Mouse (Mus musculus): ENCODE results near the gene Pdcd1. TPM values are rescaled to one million over a fixed set of nuclear protein-coding genes. Genes with fewer than 3 reads are reported as not detected.

Gene Pdcd1
- not detected for total RNA-seq (2022)

GRCm38 (mm10) chr1:94052373-94052772 is at the start of gene Pdcd1:
TSS of gene Pdcd1 (minus strand) at chr1:94052553.
- DNase-seq (ENCODE audit: low spot score): no peak

GRCm38 (mm10) chr1:94091788-94092187 is 39.4 kb upstream of the Pdcd1 start:
- DNase-seq (ENCODE audit: low spot score): no peak

GRCm38 (mm10) chr1:94086311-94086898 is 34.1 kb upstream of the Pdcd1 start:
- no peak for DNase-seq (ENCODE audit: low spot score)

- no peak for DNase-seq (ENCODE audit: low spot score)
These were observed 33.2 kb upstream of the Pdcd1 start for GRCm38 (mm10) chr1:94085324-94086105.

GRCm38 (mm10) chr1:94081761-94082160 is 29.4 kb upstream of the Pdcd1 start:
- no peak for DNase-seq (ENCODE audit: low spot score)

GRCm38 (mm10) chr1:94081191-94081590 is 28.8 kb upstream of the Pdcd1 start:
- no peak for DNase-seq (ENCODE audit: low spot score)

GRCm38 (mm10) chr1:94080718-94081117 is 28.4 kb upstream of the Pdcd1 start:
- no peak for DNase-seq (ENCODE audit: low spot score)

GRCm38 (mm10) chr1:94078835-94079440 is 26.6 kb upstream of the Pdcd1 start:
- peak; percentile 83 for DNase-seq (ENCODE audit: low spot score)

GRCm38 (mm10) chr1:94078314-94078713 is 26.0 kb upstream of the Pdcd1 start:
- peak; percentile 15 for DNase-seq (ENCODE audit: low spot score)

GRCm38 (mm10) chr1:94076702-94077101 is 24.3 kb upstream of the Pdcd1 start:
- no peak for DNase-seq (ENCODE audit: low spot score)

- DNase-seq (ENCODE audit: low spot score): no peak
These were observed 22.4 kb upstream of the Pdcd1 start for GRCm38 (mm10) chr1:94074756-94075155.

GRCm38 (mm10) chr1:94058281-94058680 is 5.9 kb upstream of the Pdcd1 start:
- peak; percentile 13 for DNase-seq (ENCODE audit: low spot score)

- no peak for DNase-seq (ENCODE audit: low spot score)
These were observed 5.0 kb upstream of the Pdcd1 start for GRCm38 (mm10) chr1:94057401-94057800.

GRCm38 (mm10) chr1:94055966-94056365 is 3.6 kb upstream of the Pdcd1 start:
- no peak for DNase-seq (ENCODE audit: low spot score)

GRCm38 (mm10) chr1:94054481-94054880 is 2.1 kb upstream of the Pdcd1 start:
- DNase-seq (ENCODE audit: low spot score): no peak

GRCm38 (mm10) chr1:94053530-94054216 is 1.3 kb upstream of the Pdcd1 start:
- no peak for DNase-seq (ENCODE audit: low spot score)

- no peak for DNase-seq (ENCODE audit: low spot score)
These were observed 1.2 kb downstream of the Pdcd1 start for GRCm38 (mm10) chr1:94051104-94051503.

GRCm38 (mm10) chr1:94046544-94046943 is 5.8 kb downstream of the Pdcd1 start:
- no peak for DNase-seq (ENCODE audit: low spot score)

GRCm38 (mm10) chr1:94045559-94045958 is 6.8 kb downstream of the Pdcd1 start:
- no peak for DNase-seq (ENCODE audit: low spot score)

- no peak for DNase-seq (ENCODE audit: low spot score)
These were observed 12.0 kb downstream of the Pdcd1 start for GRCm38 (mm10) chr1:94040391-94040790.

- DNase-seq (ENCODE audit: low spot score): peak; percentile 87
These were observed 17.2 kb downstream of the Pdcd1 start for GRCm38 (mm10) chr1:94034984-94035743.

Measured in heart, adult 8-10 months (tissue).